Mouse (Mus musculus): Measurements from ENCODE around the gene Skiv2l. TPM values are rescaled to one million over a fixed set of nuclear protein-coding genes. Genes with fewer than 3 reads are reported as not detected.
"Not testable (repeated sequence)": the region's sequence is repeated elsewhere in the genome, so short reads cannot be mapped to it uniquely, and the experiment has no call there.

Skiv2l gene
- polyA plus RNA-seq, 1 experiment = 38.4 TPM

GRCm38 (mm10) chr17:34804871-34805562 lies 45.0 kb downstream of the Skiv2l start:
- Histone ChIP-seq H3K27me3 (ENCODE audit: control insufficient read depth, insufficient read depth, insufficient read length) (peaks cover 11% of the 10 kb centered on the region), H3K79me2 (ENCODE audit: control insufficient read depth, insufficient read depth) (no peaks in the 10 kb centered on the region), H3ac (ENCODE audit: control insufficient read depth, insufficient read length) (no peak overlapping the region), H3K36me3 (ENCODE audit: control insufficient read depth, insufficient read depth) (no peaks in the 10 kb centered on the region), H3K4me2 (ENCODE audit: low read depth) (no peak overlapping the region), H3K4me3 (no peak overlapping the region)
- TF ChIP-seq TCF12 (IDR thresholded peaks at IDR 0.05; ENCODE audit: insufficient read depth, poor library complexity, severe bottlenecking) (no peak), MAX (IDR thresholded peaks at IDR 0.05; ENCODE audit: low read depth) (no peak), E2F4 (IDR thresholded peaks at IDR 0.05; ENCODE audit: insufficient read depth) (no peak), REST (IDR thresholded peaks at IDR 0.05; ENCODE audit: insufficient read depth, insufficient read length) (no peak), CEBPB (IDR thresholded peaks at IDR 0.05; ENCODE audit: insufficient read depth, poor library complexity, severe bottlenecking) (no peak), TCF3 (IDR thresholded peaks at IDR 0.05; ENCODE audit: insufficient read length, low read depth) (no peak), MYOD1 (IDR thresholded peaks at IDR 0.05; ENCODE audit: control insufficient read depth in 1 of 3, insufficient read length in 2 of 3, low read depth in 2 of 3) (no peak), USF1 (IDR thresholded peaks at IDR 0.05; ENCODE audit: low read depth) (no peak), POLR2AphosphoS2 (IDR thresholded peaks at IDR 0.05; ENCODE audit: insufficient read length, low read depth) (no peak), SRF (IDR thresholded peaks at IDR 0.05; ENCODE audit: control insufficient read depth, insufficient read length, low read depth) (no peak)

- H3K4me2 ChIP-seq (ENCODE audit: low read depth); H3K79me2 ChIP-seq (ENCODE audit: control insufficient read depth, insufficient read depth); H3K36me3 ChIP-seq (ENCODE audit: control insufficient read depth, insufficient read depth); H3ac ChIP-seq (ENCODE audit: control insufficient read depth, insufficient read length); H3K4me3 ChIP-seq: not testable (repeated sequence)
- peaks cover 15% of the 10 kb centered on the region for H3K27me3 ChIP-seq (ENCODE audit: control insufficient read depth, insufficient read depth, insufficient read length)
These were observed 45.7 kb downstream of the Skiv2l start, which contains the start of gene Cyp21a1 for GRCm38 (mm10) chr17:34804301-34804700. Gene Cyp21a1 (minus strand): TSS chr17:34804561.

GRCm38 (mm10) chr17:34803367-34803766 lies 46.6 kb downstream of the Skiv2l start:
- H3K4me2 ChIP-seq (ENCODE audit: low read depth); H3K4me3 ChIP-seq; H3K36me3 ChIP-seq (ENCODE audit: control insufficient read depth, insufficient read depth); H3K79me2 ChIP-seq (ENCODE audit: control insufficient read depth, insufficient read depth); H3ac ChIP-seq (ENCODE audit: control insufficient read depth, insufficient read length): not testable (repeated sequence)
- peaks cover 20% of the 10 kb centered on the region for H3K27me3 ChIP-seq (ENCODE audit: control insufficient read depth, insufficient read depth, insufficient read length)

GRCm38 (mm10) chr17:34802756-34803155 lies 47.3 kb downstream of the Skiv2l start:
- H3K79me2 ChIP-seq (ENCODE audit: control insufficient read depth, insufficient read depth); H3K4me3 ChIP-seq; H3ac ChIP-seq (ENCODE audit: control insufficient read depth, insufficient read length); H3K4me2 ChIP-seq (ENCODE audit: low read depth); H3K36me3 ChIP-seq (ENCODE audit: control insufficient read depth, insufficient read depth): not testable (repeated sequence)
- peaks cover 20% of the 10 kb centered on the region for H3K27me3 ChIP-seq (ENCODE audit: control insufficient read depth, insufficient read depth, insufficient read length)

DNA sequence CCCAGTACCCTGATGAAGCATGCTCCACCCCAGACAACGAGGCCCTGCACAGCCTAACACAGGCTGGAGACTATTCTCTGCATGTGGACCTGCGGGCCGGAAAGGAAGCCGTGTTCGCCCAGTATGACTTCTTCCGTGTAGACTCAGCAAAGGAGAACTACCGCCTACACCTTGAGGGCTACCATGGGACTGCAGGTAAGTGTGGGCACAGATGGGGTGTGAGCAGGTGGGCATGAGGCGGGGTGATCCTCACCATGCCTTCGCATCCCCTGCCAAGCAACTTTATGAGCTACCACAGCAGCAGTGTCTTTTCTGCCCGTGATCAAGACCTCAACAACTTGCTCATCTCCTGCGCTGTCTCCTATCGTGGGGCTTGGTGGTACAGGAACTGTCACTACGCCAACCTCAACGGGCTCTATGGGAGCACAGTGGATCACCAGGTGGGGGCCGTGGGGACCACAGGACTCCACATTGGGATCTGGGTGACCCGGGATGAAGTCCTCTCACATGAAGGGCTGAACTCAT lies 49.2 kb downstream of the Skiv2l start:
- H3K36me3 ChIP-seq (ENCODE audit: control insufficient read depth, insufficient read depth); H3K79me2 ChIP-seq (ENCODE audit: control insufficient read depth, insufficient read depth); H3K4me2 ChIP-seq (ENCODE audit: low read depth); H3K4me3 ChIP-seq; H3ac ChIP-seq (ENCODE audit: control insufficient read depth, insufficient read length): not testable (repeated sequence)
- peaks cover 20% of the 10 kb centered on the region for H3K27me3 ChIP-seq (ENCODE audit: control insufficient read depth, insufficient read depth, insufficient read length)

DNA sequence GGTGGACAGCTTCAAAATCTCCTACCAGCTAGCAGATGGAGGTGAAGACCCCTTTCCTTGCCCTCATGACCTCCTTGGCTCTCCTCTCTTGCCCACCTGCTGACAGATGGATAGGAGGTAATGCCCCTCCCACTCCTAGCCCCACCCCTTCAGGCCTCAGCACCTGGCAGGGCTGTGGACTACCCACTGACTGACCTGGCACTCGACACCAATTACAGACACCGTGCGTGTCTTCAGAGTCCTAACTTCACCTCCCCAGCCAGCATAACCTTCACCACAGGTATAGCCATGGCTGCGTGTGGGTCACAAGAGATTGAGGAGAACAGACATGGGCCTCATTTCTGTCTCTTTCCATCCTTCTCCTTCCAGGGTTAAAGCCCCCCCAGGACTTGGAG lies 50.5 kb downstream of the Skiv2l start:
- Histone ChIP-seq H3ac (ENCODE audit: control insufficient read depth, insufficient read length) (no peak overlapping the region), H3K36me3 (ENCODE audit: control insufficient read depth, insufficient read depth) (no peaks in the 10 kb centered on the region), H3K4me3 (no peak overlapping the region), H3K4me2 (ENCODE audit: low read depth) (no peak overlapping the region), H3K27me3 (ENCODE audit: control insufficient read depth, insufficient read depth, insufficient read length) (peaks cover 20% of the 10 kb centered on the region), H3K79me2 (ENCODE audit: control insufficient read depth, insufficient read depth) (no peaks in the 10 kb centered on the region)
- TF ChIP-seq POLR2A (IDR thresholded peaks at IDR 0.05; ENCODE audit: insufficient read length, low read depth) (no peak), SRF (IDR thresholded peaks at IDR 0.05; ENCODE audit: control insufficient read depth, insufficient read length, low read depth) (no peak), REST (IDR thresholded peaks at IDR 0.05; ENCODE audit: insufficient read depth, insufficient read length) (no peak), MYOD1 (IDR thresholded peaks at IDR 0.05; ENCODE audit: control insufficient read depth in 1 of 3, insufficient read length in 2 of 3, low read depth in 2 of 3) (no peak), E2F4 (IDR thresholded peaks at IDR 0.05; ENCODE audit: insufficient read depth) (no peak), TCF3 (IDR thresholded peaks at IDR 0.05; ENCODE audit: insufficient read length, low read depth) (no peak), MAX (IDR thresholded peaks at IDR 0.05; ENCODE audit: low read depth) (no peak), POLR2AphosphoS2 (IDR thresholded peaks at IDR 0.05; ENCODE audit: insufficient read length, low read depth) (no peak)
